Mouse (Mus musculus) lung, postnatal 25 days (tissue): Measurements from ENCODE around the gene Olfr694.
A peak's percentile ranks its signal among the peaks of the same experiment; 100 is the strongest.
"Not testable (repeated sequence)": the region's sequence is repeated elsewhere in the genome, so short reads cannot be mapped to it uniquely, and the experiment has no call there.

Source experiments
- DNase-seq: peaks from one replicate; pipeline ENCODE4 v3.0.0; 2022; ENCODE audit warnings: low spot score

Gene Olfr694

DNA sequence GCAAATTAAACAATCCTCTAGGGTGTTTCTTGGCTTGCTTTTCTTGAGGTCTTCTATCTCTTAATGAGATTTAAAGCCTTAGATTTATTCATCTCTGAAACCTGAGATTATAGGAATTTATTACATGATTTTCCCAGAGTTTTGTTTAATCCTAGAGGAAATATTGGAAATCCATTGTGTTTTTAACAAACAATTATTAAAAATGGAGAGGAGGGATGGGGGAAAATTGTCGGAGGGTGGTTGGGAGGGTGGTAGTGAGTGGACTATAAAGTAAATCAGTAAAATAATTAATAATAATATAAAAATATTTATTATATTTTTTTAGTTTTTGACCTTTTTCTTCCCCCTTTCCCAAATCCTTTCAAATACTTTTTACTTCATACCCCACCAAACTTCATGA lies at the start of gene Olfr694:
Gene Olfr694 (minus strand): TSS at position 101 of the 400 bp plus-strand sequence.
- DNase-seq, result no peak

DNA sequence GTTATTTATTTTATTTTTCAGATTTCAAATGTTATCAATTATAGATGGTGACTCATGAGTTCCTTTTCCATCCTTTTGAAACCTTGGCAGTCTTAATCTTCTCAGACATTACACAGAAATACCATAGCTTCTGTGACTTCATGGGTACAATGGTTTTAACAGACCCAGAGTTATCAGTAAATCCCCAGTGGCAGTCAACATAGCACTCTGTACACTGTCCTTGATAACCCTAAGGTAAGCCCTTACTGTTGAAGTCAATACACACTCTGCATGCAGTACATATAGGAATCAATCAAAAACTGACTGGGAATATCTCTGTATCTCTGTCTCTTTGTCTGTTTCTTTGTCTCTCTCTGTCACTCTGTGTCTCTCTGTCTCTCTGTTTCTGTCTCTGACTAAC lies 45.4 kb upstream of the Olfr694 start:
- no peak for DNase-seq

DNA sequence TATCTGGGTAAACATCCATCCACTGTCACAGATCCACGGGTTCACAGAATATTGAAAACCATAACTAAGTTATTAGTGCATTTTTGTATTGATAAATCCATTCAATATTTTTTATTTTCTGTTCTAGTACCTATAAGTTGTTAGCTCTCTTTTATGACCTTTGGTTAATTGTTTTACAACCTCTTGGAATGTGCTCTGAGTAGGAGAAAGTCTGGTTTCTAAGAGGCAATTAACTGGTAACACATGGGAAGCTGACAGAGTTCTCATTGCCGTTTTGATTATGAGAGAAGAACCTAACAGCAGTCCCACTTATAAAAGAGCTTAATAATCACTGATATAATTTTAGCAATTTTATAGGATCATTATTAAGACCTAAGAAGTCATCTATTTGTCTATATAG lies 42.1 kb upstream of the Olfr694 start:
- DNase-seq, result no peak

DNA sequence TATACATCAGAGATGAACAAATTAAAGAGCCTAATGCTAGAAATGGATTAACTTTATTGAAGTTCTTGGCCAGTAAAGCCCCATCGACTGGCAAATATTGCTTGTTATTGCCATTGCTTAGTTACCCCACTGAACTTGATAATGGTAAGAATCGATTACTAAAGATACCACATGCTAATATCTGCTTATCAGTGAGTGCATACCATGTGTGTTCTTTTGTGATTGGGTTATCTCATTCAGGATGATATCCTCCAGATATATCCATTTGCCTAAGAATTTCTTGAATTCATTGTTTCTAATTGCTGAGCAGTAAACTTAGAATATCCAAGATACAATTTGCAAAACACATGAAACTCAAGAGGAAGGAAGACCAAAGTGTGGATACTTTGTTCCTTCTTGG lies 34.0 kb upstream of the Olfr694 start:
- DNase-seq, result not testable (repeated sequence)

DNA sequence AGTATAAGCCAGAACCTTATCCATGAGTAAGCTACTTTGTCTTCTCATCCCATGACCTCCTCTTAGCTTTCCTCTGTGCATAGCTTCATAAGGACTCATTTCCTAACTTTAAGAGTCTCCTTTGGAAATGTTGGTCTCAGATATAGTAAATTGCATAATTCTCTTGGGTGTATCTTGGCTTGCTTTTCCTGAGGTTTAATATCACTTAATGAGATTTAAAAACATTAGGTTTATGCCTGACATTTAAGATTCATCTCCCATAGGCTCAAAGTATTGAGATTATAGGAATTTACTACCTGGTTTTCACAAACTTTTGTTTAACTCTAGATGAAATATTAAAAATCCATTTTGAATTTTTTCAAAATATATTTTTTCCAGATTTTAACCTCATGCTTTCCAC lies 24.7 kb upstream of the Olfr694 start, which contains the start of gene Olfr695:
Gene Olfr695 (minus strand): TSS at position 101 of the 400 bp plus-strand sequence.
- DNase-seq, result no peak

DNA sequence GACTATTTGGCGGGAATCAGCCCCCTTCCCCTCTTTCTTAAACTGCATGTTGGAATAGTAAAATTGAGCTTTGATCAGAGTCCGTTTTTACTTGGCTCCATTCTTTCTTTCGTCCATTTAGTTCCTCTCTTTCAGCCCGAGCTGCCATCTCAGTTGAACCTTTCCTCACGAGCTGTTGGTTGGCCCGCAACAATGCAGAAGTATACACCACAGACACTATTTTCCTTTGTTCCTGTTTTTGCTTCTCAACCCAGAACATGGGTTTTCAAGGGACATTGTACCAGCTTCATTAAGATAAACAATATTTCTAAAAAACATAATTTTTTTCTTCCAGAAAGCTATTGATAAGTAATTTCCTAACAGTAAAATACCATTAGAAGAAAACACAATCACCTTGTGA lies 19.8 kb upstream of the Olfr694 start:
- DNase-seq, result peak; percentile 3

DNA sequence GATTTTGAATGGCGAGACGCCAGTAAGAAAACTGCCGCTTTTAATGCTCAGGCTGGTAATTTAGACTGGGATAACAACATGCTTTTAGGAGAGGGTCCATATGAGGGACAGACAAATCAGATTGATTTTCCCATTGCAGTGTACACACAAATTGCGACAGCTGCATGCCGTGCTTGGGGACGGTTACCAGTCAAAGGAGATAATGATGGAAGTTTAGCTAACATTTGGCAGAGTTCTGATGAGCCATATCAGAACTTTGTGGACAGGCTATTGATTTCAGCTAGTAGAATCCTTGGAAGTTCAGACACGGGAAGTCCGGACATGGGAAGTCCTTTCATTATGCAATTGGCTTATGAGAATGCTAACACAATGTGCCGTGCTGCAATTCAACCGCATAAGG lies 16.1 kb upstream of the Olfr694 start:
- DNase-seq, result not testable (repeated sequence)

DNA sequence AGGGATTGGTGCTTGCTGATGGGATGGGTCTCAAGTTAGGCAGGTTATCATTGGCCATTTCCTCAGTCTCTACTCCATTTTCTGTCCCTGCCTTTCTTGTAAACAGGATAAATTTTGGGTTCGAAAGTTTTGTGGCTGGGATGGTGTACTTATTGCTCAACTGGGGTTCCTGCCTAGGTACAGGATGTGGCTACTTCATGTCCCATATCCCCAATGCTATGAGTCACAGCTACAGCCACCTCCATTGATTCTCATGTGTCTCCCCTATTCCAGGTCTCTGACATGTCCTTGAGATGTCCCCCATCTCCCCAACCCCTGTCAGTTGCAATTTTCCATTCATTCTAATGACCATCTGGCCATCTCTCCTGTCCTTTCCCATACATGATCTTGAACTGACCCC lies 5.3 kb upstream of the Olfr694 start:
- DNase-seq, result no peak

DNA sequence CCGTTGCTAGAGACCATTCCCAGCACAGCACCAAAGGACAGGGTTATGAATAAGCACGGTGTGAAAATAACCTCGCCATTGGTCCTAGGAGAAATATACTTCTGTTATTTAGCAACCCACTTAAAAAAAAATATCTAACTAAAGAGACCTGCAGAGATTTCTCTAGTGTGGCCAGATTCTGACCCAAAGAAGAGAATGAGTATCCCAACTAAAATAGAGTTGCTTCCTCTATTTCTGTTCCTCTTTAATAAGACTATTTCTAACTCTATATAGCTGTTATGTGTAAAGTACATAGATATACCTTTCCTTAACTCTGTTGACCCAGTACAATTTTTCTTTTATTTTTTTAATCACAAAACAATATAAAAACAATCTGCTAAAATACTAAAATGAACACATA lies 1.4 kb upstream of the Olfr694 start:
- DNase-seq, result no peak

DNA sequence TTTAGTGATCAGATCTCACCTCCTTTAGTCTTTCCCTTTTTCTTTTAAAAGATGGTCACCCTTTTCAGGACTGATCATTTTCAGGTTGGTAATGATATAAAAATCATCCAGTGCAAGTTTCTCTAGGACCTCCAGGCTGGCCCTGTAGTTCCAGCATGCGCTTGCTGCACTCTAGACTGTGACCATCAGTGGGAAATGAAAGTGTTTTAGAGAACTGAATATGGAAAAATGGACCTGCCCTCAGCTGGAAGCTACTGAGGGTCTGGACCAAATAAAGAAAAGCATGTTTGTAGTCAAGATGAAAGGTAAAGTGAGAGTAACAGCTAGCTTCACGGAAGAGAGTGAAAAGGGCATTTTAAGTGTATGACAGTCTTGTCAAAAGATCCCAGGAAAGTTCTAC lies 6.2 kb downstream of the Olfr694 start:
- no peak for DNase-seq

DNA sequence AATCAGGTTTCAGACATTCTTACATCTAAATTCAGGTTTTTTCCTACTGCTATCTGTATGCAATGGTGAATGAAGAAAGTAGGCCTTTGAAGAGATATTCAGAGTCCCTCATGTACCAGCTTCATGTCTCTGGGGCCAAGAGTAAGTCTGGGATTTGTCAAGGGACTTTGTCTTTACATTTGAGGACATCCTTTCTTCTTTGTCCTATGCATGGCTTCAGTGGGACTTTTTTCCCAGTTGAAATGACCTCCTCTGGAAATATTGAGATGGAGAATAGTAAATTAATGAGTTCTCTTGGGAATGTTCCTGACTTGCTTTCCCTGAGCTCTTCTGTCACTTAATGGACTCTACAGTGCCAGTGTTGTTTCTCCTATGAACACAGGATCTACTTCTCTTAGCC lies 11.1 kb downstream of the Olfr694 start, which contains the start of gene Olfr693:
Gene Olfr693 (minus strand): TSS at position 101 of the 400 bp plus-strand sequence.
- DNase-seq, result no peak

DNA sequence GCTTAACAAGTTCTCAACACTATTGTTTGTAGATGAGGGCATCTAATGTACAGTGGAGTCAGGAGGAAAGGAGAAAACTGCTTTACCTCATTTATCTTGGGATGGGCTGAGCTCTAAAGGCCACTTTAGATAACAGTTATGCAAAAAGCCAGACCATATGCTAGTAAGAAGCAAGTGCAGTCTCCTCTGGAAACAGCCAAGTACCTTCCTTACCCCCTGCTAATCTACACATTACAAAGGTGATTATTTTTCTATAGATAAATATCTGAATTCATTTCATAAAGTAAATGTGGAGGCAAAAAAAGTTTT lies 39.3 kb downstream of the Olfr694 start:
- no peak for DNase-seq

DNA sequence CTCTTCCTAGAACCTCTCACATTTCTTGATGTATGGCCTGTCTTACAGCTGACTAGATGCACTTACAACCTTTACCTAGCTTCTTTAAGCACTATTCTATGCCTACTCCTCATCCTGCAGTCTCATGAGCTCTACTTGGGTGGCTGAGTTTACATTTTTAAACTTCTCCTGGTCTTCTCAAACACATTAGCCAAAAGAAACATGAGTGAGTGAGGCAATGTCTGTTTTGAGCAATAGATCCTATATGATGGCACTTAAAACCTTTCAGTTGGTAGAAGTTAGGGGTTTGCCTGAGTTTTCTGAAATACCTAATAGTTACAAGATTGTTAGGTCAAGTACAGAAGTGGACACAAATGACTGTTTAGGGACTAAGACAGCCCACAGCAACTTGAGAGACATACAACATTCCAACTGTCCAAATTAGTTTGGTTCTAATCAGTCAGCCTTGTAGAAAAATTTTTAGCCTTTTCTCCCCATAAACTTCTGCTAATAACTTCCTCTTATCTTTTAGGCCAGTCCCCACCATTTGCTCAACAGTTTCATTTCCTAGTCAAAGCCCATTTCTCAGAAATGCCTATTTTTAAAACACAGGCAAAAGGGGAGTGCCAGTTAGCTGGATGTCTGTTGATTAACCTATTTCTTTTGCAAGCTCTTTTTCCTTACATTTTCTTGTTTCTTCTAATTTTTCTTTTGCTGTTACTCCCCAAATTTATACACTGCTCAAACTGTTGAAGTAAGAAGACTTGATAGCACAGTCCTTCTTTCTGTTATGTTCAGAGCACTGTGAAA lies 39.9 kb downstream of the Olfr694 start:
- DNase-seq, result peak; percentile 18

DNA sequence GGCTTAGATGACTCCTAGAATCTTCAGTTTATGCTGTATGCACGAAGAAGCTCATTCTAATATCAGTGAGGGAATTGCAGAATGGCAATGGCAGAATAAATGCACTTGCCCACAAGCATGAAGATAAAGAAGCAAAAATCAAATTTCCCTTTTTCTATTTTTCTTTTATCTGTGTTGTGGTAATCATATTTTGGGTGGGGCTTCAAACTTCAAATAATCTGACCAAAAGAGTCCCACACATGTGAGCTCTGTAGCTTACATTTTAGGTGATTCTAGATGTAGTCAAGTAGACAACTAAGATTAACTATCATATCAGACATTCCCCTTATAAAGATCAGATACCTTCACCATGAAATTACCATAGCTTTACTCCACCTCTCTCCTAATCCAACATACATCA lies 41.8 kb downstream of the Olfr694 start:
- no peak for DNase-seq

DNA sequence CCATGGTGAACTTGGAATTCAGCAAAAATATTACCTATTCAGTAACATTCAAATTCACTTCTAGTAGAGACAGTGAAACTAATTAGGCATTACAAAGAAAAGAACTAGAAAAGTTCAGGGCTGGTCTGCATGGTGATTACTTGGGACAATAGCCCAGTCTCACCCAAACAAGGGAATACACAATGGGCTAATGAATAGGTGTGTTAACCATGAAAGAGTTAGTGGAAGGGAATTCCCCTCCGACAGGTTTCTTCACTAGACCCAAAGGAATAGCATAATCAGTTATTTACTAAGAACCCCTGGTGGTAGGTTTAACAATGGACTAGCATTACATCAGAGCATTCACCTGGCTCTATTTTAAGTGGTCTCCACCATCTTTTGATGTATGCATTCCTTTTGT lies 46.4 kb downstream of the Olfr694 start:
- no peak for DNase-seq

DNA sequence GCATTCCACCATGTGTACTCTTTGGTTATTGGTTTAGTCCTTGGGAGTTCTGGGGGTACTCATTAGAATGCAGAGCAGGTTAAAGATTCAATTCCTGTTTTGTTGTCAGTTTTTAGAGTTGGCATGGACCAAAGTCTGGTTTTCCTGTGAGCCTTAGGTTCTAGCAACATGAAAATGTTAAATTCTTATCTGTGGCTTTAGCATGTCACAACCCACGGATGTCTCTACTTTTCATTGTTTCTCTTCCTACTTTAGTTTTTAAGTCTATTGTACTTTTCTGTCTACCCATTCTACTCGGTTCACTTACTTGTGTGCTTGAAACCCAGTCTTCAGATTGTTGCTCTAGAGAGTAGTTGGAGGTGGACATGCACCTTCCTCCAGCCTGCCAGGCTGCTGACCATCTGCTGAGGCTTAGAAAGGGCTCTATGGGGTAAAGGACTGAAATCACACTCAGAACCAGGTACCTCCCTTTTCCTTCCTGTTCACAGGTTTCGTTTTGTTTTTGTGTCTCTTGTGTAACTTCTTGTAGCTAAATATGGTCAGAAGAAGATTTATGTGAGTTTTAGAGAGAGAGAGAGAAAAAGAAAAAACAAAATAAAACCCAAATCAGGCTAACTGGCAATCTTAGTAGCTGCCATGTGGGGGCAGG lies 47.3 kb downstream of the Olfr694 start:
- DNase-seq, result peak; percentile 43

DNA sequence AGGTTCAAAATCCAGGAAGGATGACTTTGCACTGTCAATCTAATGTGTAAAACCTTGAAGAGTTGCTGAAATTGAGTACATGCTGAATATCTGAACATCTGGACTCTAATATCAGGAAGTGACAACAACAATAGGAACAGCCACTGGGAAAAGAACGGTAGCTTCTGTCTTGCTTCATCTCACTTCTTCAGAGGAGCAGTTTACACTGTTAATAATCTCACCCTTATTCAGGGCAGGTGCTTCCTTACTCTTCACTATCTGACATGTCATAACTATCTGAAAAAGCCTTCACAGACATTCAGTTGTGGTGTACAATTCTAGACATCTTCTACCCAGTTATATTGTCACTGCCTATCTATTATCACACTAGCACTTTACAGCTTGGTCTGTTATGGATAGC lies 50.8 kb downstream of the Olfr694 start:
- no peak for DNase-seq

DNA sequence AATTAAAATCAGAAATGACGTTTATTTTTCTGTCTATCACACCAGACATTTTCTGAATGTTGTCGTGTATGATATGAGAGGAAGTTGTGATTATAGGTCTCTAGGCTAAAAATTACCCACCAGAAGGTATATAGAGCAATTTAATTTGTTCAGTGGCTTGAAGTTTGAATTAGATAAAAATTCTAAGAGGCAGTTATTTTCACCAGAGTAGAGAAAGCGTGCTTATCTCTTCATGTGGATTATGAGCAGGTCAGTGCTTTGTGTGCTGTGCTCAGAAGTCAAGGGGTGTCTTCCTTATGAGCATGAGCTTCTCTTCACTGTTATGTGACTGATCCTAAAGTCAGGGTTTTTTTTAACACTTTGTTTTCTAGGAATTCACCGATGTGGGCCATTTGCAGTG lies 56.1 kb downstream of the Olfr694 start:
- DNase-seq, result no peak
